Mouse (Mus musculus) left cerebral cortex, postnatal 4 days (tissue): ENCODE data around the gene Phf13. TPM values are rescaled to one million over a fixed set of nuclear protein-coding genes. Genes with fewer than 3 reads are reported as not detected.
"Not testable (repeated sequence)": the region's sequence is repeated elsewhere in the genome, so short reads cannot be mapped to it uniquely, and the experiment has no call there.

Experiments
- DNase-seq: peaks from one replicate; pipeline ENCODE4 v3.0.0-alpha.2; 2022
- intact Hi-C: fragments of 180-260 bp; cut with DNase I; formaldehyde crosslinking; loops from one replicate; pipeline ENCODE4 v1.15.1; 2025
- total RNA-seq, 2 experiments: library from RNA; stranded (reverse); gene quantifications; 2 replicates each; pipeline ENCODE4 v1.2.3; 2021

Gene Phf13
- total RNA-seq: 10 to 100 TPM; 20.6 to 21.2 TPM

DNA sequence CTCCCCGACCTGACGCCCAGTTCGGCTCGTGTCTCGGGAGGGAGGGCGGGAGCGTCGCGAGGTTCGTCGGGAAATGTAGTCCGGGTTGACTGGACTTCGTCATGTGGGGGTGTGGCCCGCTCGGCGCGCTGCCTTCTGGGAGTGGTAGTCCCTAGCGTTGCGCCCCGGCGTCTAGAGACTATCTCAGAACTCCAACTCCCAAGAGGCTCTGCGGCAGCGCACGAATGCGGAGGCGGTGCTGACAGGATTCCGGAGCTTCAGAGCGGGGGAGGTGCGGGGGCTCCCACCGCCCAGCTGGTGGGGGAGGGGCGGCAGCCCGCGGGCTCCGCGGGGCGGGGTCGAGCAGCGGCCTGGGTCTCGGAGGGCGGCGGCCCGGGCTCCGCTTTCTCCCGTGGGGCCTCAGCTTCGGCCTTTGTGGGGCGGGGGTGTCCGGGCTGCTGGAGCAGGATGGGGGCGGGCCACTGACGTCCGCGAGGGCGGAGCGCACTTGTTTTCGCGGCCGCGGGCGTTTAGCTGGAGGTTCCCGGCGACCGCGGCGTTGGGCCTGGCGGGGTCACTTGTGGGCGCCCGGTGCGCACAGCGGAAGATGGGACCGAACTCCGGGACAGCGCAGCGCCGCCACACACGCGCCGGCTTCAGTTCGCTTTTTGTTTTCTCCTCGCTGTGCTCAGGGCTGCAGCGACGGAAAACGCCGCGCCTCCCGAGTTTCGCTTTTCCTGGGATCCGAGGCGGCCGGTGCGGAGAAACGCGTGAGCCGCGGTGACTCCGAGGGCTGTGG lies at the start of gene Phf13:
Gene Phf13, minus strand, starts transcription at position 86 of the 778 bp plus-strand sequence.
- peak; percentile 100 for DNase-seq
- intact Hi-C loops: no loop called here

DNA sequence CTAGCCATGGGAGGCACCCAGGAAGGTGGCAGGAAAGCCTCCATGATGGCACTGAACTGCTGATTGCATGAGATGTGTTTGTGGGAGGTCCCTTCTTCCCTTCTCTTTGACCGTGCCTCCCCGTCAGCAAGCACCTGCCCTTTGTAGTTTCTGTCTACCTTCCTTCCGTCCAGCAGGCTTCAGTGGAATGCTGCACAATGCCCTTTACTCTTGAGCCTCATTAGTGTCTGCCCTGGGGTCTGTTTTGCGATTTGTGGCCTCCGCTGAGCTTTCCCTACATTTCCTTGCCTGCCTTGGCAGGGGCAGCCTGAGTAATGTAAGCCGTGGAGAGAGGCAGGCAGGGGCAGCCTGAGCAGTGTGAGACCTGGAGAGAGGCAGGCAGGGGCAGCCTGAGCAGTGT lies 48.6 kb upstream of the Phf13 start:
- intact Hi-C loops: no loop called here
- DNase-seq: no peak

DNA sequence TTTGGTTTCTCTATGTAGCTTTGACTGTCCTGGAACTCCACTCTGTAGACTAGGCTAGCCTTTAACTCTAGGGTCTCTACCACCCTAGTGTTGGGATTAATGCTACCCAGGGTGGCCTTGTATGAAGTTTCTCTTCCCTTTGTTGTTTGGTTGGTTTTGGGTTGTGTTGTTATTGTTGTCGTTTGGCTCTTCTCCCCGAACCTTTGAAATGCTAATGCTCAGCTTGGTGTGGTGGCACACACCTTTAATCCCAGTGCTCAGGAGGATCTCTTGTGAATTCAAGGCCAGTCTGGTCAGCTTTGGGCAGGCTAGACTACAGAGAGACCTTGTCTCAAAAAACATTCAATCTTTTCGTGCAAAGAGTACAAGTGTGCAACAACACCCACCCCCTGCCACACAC lies 47.1 kb upstream of the Phf13 start:
- intact Hi-C loops: no loop called here
- no peak for DNase-seq

DNA sequence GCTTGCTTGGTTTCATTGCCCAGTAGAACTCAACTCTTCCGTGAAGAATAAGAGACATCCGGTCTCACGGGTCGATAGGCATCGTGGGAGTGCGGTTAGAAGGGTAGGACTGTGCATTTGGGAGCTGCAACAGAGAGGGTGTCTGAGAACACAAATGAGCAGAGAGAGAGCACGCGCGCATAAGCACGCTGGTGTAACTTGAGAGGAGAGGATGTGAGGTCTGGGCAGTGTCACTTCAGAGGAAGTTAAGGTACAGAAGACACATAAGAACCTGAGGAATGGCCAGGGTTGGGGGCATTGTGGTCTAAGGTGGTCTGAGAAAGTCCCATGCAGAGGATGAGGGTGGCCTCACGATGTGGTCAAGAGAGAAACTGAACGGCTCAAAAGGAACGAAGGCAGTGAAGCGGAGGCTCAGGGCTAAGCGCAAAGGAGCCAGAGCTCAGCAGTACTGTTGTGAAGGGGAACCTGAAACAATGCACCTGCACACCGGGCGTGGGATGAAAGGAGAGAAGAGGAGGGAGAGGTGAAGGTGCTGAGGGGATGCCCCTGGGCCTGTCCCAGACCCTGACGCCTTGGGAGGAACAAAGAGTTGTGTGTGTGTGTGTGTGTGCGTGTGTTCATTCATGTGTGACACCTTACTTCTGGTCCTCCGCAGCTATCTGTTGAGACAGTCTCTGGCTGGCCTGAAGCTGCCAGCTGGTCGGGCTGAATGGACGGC lies 46.0 kb upstream of the Phf13 start:
- no peak for DNase-seq
- intact Hi-C loops: no loop called here

DNA sequence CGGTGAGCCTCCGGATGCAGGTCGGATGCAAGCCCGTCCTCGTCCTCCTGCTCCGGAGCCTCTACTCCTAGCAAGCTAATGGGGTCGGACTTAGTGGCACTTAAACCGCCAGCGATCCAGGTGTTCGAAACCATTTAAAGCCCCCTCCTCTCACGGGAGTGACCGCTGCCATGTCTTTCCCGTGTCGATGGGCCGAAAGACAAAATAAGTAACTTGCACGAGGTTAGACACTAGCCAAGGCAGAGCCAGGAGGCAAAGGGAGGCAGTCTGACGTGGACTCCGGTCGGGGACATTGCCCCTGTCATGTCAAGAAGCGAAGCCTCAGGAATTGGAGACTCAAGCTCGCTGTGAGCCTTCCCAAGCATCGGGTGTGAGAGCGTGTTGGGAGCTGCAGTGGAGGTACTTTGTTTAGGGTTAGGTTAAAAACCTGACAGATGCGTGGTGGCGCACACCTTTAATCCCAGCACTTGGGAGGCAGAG lies 43.8 kb upstream of the Phf13 start:
- DNase-seq: no peak
- intact Hi-C loops: loop anchor here (2.0 kb wide), 1 partner anchor 59 kb away; no protein-coding TSS in a partner anchor

DNA sequence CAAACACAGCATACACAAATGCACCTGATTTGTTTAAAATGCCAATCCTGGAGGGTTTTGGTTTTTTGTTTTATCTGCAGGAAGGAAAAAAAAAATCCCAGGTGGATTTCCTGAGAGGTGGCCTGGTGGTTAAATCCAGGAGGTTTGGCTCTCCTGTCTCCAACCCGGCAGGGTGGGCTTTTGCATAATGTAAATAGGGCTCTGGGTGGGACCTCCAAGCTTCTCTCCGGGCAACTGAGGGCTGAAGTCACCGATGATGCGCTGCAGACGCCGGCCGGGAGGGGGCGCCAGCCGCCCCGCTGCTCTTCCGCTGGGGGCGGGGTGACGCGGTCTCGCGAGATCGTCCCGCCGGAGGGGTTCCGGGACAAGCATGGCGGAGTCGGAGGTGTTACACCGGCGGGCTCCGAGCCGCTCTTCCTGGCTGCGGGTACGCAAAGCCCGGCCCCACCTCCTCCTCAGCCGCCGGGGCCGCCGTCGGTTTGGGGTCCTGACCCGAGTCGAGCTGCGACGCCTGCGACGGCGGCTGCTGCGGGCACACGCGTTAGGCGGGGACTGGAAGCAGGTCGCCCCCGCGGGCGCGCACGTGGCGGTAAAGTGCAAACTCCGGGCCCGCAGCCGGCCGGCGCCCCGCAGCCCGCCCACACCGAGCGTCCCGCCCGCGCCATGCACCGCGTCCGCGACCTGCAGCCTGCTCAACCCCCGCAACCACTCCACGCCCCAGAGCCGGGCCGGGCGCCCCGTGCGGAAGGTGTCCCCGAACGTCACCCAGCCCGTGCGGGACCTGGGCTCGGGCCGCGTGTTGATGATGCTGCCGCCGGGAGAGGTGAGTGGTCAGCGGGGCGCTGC lies 43.1 kb upstream of the Phf13 start, which contains the start of gene Nol9:
Gene Nol9, plus strand, starts transcription at position 337 of the 846 bp plus-strand sequence.
- intact Hi-C loops: loop anchor here (2.0 kb wide), 1 partner anchor 58 kb away; no protein-coding TSS in a partner anchor
- DNase-seq: peak; percentile 96

DNA sequence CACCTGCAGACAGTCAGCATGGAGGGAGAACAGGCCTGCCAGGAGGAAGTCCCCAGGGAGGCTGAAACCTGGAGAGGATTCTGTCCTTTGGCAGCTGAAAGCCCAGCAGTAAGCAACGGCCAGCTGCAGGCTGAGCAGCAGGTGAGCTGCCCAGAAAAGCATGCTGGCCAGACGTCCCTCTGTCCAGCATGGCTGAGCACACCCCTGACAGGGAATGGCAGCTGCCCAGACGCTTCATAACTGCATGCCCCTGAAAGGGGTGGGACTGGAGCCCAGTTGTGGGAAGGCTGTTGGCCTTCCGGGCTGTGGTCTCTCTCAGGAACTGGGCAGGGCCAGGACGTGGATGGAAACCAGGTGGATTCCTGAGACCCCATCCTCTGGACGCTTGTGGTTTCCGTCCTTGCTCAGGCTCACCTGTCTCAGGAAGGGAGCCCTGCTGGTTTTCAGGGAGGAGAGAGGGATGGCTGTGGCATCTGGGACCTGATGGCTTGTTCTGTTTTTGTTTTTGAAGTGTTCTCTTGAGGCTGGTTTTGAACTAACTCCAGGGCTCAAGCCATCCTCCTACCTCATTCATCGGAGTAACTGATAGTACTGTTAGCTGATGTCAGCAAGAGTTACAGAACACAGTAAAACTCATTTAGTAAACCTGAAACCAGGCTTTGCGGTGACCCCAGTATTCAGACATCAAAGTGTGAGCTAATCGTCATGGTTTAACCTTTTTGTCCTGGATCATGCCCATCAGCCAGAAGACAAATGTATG lies 42.3 kb upstream of the Phf13 start, which contains the start of gene Tas1r1:
Gene Tas1r1, minus strand, starts transcription at position 344 of the 760 bp plus-strand sequence.
- DNase-seq: peak; percentile 41
- intact Hi-C loops: loop anchor here (2.0 kb wide), 1 partner anchor 58 kb away; no protein-coding TSS in a partner anchor

DNA sequence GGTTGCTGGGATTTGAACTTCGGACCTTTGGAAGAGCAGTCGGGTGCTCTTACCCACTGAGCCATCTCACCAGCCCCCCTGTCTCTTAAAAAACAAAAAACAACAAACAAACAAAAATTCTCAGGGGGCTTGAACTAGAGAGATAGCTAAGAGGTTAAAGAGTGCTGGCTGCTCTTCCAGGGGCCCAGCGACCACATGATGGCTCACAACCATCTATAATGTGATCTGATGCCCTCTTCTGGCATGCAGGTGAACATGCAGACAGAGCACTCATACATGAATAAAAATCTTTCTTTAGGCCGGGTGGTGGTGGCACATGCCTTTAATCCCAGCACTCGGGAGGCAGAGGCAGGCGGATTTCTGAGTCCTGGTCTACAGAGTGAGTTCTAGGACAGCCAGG lies 40.4 kb upstream of the Phf13 start:
- DNase-seq, intact Hi-C loops: not testable (repeated sequence)

DNA sequence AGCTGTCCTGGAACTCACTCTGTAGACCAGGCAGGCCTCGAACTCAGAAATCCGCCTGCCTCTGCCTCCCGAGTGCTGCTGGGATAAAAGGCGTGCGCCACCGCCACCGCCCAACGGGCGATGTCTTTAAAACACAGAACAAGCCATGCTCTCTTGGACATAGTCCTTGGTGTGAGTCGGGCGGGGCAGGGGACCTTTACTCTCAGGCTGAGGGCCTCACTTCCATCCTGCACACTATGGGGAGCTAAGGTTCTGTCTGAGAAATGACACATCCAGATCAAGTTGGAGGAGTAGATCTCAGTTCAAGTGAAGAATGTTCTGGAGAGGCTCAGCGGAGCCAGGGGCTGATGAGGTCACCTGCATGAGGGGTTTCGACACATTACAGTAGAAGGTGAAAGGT lies 36.9 kb upstream of the Phf13 start:
- intact Hi-C loops: no loop called here
- DNase-seq: no peak

DNA sequence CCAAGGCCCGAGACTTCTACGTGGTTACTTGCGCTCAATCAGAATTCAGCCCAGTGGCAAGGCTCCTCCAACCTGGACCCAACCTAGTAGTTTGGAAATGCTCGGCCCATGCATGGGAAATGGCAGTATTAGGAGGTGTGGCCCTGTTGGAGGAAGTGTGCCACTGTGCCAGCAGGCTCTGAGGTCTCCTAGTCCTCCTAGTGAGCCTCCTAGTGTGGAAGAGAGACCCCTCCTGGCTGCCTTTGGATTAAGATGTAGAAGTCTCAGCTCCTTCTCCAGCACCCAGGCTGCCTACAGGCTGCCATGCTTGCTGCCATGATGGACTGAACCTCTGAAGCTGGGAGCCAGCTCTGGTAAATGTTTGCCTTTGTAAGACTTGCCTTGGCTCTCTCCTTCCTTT lies 33.9 kb upstream of the Phf13 start:
- intact Hi-C loops: loop anchor here (5.0 kb wide), 1 partner anchor 48 kb away; no protein-coding TSS in a partner anchor
- DNase-seq: no peak

DNA sequence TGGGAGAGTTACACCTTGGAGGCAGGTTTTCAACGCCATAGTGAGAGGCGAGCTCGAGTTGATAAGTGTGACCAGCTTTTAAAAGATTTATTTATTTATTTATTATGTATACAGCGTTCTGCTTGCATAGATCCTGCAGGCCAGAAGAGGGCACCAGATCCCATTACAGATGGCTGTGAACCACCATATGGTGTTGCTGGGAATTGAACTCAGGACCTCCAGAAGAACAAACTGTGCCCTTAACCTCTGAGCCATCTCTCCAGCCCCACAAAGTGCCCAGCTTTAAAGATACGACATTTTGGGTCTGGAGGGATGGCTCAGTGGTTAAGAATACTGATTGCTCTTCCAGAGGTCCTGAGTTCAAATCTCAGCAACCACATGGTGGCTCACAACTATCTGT lies 33.0 kb upstream of the Phf13 start:
- no peak for DNase-seq
- intact Hi-C loops: loop anchor here (5.0 kb wide), 1 partner anchor 47 kb away; no protein-coding TSS in a partner anchor

DNA sequence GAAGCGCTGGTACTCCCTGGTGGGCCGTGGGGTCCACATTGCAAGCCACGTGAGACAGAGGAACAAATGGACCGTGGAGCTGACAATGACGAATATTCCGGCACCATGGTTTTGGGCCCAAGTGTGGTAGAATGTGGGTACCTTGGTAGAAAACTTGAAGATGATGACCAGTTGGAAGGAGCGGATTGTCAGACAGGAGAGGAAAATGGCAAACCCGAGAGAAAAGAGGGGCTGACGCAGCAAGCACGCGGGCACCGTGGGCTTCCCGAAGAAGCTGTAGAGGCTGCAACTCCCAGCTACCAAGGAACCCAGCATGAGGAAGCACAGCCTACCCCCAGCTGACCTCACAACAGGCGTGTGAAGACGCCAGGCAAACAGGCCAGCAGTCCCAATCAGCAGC lies 32.4 kb upstream of the Phf13 start:
- no peak for DNase-seq
- intact Hi-C loops: loop anchor here (5.0 kb wide), 1 partner anchor 46 kb away; no protein-coding TSS in a partner anchor

DNA sequence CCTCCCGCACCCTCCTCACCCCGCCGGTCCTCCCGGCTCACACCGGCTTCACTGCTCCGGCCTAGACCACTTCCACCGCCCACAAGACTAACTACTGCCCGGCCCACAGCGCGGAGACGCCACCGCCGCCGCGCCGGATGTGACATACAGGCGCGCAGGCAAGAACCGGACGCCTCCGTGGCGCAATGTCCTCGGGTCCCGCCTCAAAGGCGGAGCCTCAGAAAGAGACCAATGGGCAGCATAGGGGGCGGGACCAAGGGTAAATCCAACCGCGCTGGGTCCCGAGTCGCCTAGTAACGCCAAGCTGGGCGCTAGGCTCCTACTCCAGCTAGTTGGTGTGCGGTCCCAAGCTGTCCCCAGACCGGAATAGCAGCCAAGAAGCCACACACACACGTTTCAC lies 31.5 kb upstream of the Phf13 start, which contains the start of gene Zbtb48:
Gene Zbtb48, minus strand, starts transcription at position 148 of the 400 bp plus-strand sequence.
- intact Hi-C loops: loop anchor here (5.0 kb wide), 1 partner anchor 45 kb away; no protein-coding TSS in a partner anchor
- DNase-seq: peak; percentile 96

DNA sequence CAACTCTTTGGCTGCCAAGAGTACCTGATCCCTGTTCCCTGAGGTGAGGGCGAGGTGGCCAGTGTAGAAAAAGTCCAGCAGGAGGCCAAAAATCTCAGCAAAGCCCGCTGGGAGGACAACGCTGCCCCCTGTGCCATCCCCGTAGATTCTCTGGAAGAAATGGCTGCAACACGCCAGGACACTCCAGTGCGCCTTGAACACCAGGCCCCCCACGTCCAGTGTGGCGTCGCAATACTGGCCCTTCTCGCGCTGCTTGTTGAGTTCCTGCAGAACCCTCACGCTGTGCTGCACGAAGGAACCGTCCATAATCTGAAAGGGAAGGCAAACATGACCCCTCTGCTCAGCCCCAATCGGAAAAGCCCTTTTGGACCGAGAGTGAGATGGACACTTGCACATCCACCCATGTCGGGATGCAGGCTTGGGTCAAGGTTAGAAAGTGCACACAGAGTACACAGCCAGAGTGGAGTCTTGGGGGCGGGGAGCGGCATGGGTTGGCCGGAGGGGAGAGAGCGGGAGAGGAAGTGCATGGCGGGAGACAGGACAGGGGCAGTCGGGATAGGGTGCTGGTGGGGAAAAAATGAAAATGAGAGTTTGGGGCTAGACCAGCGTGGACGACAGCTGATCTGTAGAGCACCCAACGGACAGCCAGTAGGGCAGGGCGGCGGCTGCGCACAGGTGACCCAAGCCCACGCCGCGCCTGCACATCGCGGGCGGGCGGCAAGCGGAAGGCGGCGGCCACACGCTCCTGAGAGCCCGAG lies 30.9 kb upstream of the Phf13 start:
- peak; percentile 20 for DNase-seq
- intact Hi-C loops: loop anchor here (5.0 kb wide), 1 partner anchor 45 kb away; no protein-coding TSS in a partner anchor

DNA sequence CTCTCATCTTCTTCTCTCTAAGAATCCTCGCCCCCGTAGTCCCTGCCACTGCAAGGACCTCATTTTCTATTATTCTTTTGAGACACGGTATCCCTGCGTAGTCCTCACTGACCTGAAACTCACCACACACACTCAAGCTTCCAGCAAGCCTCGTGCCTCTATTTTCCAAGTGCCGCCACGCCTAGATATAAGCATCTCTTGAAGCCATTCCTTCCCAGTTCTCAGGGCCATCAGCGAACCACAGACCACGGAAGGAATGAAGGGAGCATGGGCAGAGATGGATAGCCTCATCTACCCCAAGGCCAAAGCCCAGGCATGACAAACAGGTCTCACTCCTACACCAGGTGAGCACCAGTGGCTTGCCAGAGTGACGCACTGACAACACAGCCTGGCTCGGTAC lies 28.5 kb upstream of the Phf13 start:
- no peak for DNase-seq
- intact Hi-C loops: no loop called here

DNA sequence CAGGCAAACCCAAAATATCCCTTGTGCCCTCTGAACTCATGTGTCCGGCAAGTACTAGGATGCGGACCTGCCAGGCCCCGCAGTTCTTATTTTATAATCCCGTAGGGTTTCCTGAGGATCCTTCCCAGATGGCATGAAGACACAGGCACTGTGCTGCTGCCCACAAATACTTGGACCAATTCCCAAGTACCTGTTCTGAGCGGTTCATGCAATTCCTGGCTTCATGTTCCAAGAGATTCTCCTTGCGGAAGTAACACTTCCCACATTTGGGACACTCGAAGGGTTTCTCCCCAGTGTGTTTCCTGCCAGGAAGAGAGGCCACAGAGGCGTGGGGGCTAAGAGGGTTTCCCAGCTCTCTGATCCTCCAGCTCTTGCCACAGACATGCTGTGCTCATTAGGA lies 26.4 kb upstream of the Phf13 start:
- no peak for DNase-seq
- intact Hi-C loops: no loop called here

DNA sequence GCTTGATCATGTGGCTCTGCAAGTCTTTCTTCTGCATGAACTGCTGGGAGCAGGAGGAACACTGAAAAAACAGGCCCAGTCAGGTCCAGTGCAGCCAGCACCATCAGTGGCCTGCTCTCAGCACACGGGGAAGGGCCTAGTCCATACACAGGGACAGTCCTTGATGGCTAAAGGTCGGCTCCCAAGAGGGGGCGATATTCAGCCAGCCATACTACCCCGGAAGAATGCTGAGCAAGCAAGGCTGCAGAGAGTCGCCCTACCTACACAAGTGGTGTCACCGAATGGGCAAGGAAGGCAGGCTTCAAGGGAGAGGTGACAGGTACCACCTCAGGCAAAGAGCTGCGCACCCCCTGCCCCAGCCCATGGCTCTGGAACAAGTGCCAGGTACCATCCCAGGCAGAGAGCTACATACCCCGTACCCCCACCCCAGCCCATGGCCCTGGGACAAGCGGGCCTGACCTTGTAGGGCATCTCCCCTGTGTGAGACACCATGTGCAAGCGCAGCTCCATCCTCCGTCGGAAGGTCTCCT lies 25.6 kb upstream of the Phf13 start:
- intact Hi-C loops: no loop called here
- no peak for DNase-seq

DNA sequence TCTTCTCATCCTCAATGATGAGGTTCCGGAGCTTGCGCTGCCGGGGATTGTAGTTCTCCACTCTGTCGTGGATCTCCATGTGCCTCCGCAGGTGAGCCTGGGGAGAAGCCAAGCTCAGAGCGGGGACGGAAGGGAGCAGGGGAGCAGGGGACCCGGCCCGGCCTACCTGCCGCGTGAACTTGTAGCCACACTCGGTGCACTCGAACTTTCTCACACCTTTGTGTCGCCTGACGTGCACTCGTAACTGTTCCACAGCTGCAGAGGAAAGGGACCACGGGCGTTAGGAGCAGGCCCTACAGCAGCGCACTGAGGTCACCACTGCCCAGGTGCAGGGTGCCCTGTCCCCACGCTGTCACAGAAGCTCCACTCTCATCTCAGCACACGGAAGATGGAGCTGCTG lies 24.0 kb upstream of the Phf13 start:
- intact Hi-C loops: no loop called here
- no peak for DNase-seq

DNA sequence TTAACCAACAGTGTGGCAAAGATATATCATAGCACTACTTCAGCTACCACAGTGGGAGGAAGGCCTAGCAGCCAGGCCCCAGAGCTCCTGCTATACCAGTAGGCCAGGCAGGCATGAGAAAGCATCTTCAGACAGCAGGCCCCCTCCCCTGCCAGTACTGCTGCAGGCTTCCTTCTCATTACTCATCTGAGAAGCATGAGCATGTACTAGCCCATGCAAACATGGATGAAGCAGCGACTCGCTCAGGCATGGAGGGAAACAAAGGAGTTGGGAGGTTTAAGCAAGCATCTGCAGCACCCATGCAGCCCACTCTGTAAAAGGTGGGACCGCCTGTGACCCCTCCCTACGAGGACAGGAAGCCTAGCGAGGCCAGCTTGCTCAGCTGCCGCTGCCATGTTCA lies 23.0 kb upstream of the Phf13 start:
- intact Hi-C loops: no loop called here
- no peak for DNase-seq
